In genomic region chr1:91457698-91458097, GRCm38 (mm10) we compare ENCODE assay signal across 7 mouse cellular contexts. TPM values are rescaled to one million over a fixed set of nuclear protein-coding genes. Genes with fewer than 3 reads are reported as not detected.
DNase-seq lines count a peak whose midpoint lies in the region; ATAC-seq and TF ChIP-seq lines count a peak whose summit lies in the region.

No protein-coding gene starts in this region.

- H3K27me3 ChIP-seq in liver, adult 2 months (ENCODE audit: control insufficient read depth, insufficient read depth, low read length) = no peaks in the 10 kb centered on the region
- no peaks in the 10 kb centered on the region for H3K27me3 ChIP-seq in forebrain, embryonic 14.5 days (replicated peaks; ENCODE audit: control insufficient read depth, insufficient read depth, low read length)
- H3K27me3 ChIP-seq in intestine, embryonic 16.5 days (replicated peaks; ENCODE audit: control insufficient read depth, insufficient read depth, low read length) = no peaks in the 10 kb centered on the region

- WGBS in liver, adult 2 months = 23% methylated on average over 5 of the region's 5 CpGs
- 80% methylated on average over 5 of the region's 5 CpGs for WGBS in forebrain, embryonic 14.5 days
- WGBS in intestine, embryonic 16.5 days = 35% methylated on average over 5 of the region's 5 CpGs

- H3K9ac ChIP-seq in liver, adult 2 months (ENCODE audit: low read depth, low read length) = peak overlapping the region; percentile 98
- no peak overlapping the region; the same call in 1 of the 2 replicates for H3K9ac ChIP-seq in forebrain, embryonic 14.5 days (ENCODE audit: low read length)
- peak overlapping the region; percentile 87 for H3K9ac ChIP-seq in intestine, embryonic 16.5 days (ENCODE audit: low read depth, low read length)

- no peaks in the 10 kb centered on the region for H3K9me3 ChIP-seq in forebrain, embryonic 14.5 days (replicated peaks; ENCODE audit: control insufficient read depth, low read length)
- H3K9me3 ChIP-seq in intestine, embryonic 16.5 days (ENCODE audit: control insufficient read depth, low read length) = no peaks in the 10 kb centered on the region

- DNase-seq in liver, adult 2 months (ENCODE audit: extremely low read depth, low read depth, low spot score) = peak; percentile 71
- no peak for DNase-seq in liver
- DNase-seq in forebrain, embryonic 14.5 days (ENCODE audit: low spot score) = no peak
- peak; percentile 24 for DNase-seq in lung, postnatal 10 days
- DNase-seq in spleen, adult 18-20 months = no peak
- no peak for DNase-seq in thymus, adult 18-20 months

- H3K4me3 ChIP-seq in liver, adult 2 months (ENCODE audit: insufficient read depth, low read depth, low read length) = peak overlapping the region; percentile 5
- 0 out of 2 replicates have a peak overlapping the region, but pooled peaks have one; percentile 66 for H3K4me3 ChIP-seq in forebrain, embryonic 14.5 days (ENCODE audit: low read depth, low read length)
- H3K4me3 ChIP-seq in intestine, embryonic 16.5 days (ENCODE audit: low read length) = peak overlapping the region; percentile 87

- ATAC-seq in forebrain, embryonic 14.5 days = no peak
- ATAC-seq in intestine, embryonic 16.5 days = no peak

- H3K4me1 ChIP-seq in liver, adult 2 months (ENCODE audit: control insufficient read depth, insufficient read depth, low read length) = peaks cover 39% of the 10 kb centered on the region
- H3K4me1 ChIP-seq in forebrain, embryonic 14.5 days (ENCODE audit: control insufficient read depth, insufficient read depth, low read length) = peaks cover 24% of the 10 kb centered on the region
- peaks cover 66% of the 10 kb centered on the region for H3K4me1 ChIP-seq in intestine, embryonic 16.5 days (ENCODE audit: control insufficient read depth, insufficient read depth, low read length)

- H3K27ac ChIP-seq in liver, adult 2 months (replicated peaks; ENCODE audit: insufficient read depth, low read depth, low read length) = peak overlapping the region; percentile 89
- H3K27ac ChIP-seq in forebrain, embryonic 14.5 days (ENCODE audit: low read depth, low read length) = no peak overlapping the region
- H3K27ac ChIP-seq in intestine, embryonic 16.5 days (ENCODE audit: low read length) = peak overlapping the region; percentile 100

- peak overlapping the region; percentile 74; the same call in 1 of the 2 replicates for H3K4me2 ChIP-seq in forebrain, embryonic 14.5 days (ENCODE audit: low read length)
- H3K4me2 ChIP-seq in intestine, embryonic 16.5 days (ENCODE audit: low read depth, low read length) = peak overlapping the region; percentile 84

- no peak for TF ChIP-seq POLR2A in liver, adult 2 months (IDR thresholded peaks at IDR 0.05; ENCODE audit: extremely low read depth, insufficient read depth, low read length)

- no peaks in the 10 kb centered on the region for H3K36me3 ChIP-seq in liver, adult 2 months (ENCODE audit: control insufficient read depth, insufficient read depth, low read length)
- no peaks in the 10 kb centered on the region for H3K36me3 ChIP-seq in forebrain, embryonic 14.5 days (ENCODE audit: control insufficient read depth, insufficient read depth, low read length)
- H3K36me3 ChIP-seq in intestine, embryonic 16.5 days (ENCODE audit: control insufficient read depth, insufficient read depth, low read length) = no peaks in the 10 kb centered on the region

- TF ChIP-seq CTCF in liver, adult 2 months (IDR thresholded peaks at IDR 0.05; ENCODE audit: low read depth, low read length) = no peak

- H3K79me2 ChIP-seq in liver, adult 2 months (ENCODE audit: control insufficient read depth, insufficient read depth, low read length) = peaks cover 28% of the 10 kb centered on the region; the same call in 1 of the 2 replicates

RNA-seq across cellular contexts. Expression of gene Per2, which starts 1.4 kb away (rescaled TPM):
- 5.7 and 7.7 TPM in 2 replicates for total RNA-seq in liver, adult 2 months (2014; rRNA removed)
- polyA plus RNA-seq in liver, adult 2 months (2012; rRNA removed) = 3.9 and 4.9 TPM in 2 replicates
- polyA plus RNA-seq in forebrain, embryonic 14.5 days (2014; fragmentation: Nextera tagmentation; extraction: Ambion mirVana) = 2.6 and 4.5 TPM in 2 replicates
- 8.9 and 11.7 TPM in 2 replicates for polyA plus RNA-seq in intestine, embryonic 16.5 days (2015; fragmentation: Nextera tagmentation; extraction: Ambion mirVana)

RNA-seq across cellular contexts. Expression of gene Traf3ip1, which starts 36.7 kb away (rescaled TPM):
- 3.2 and 3.6 TPM in 2 replicates for total RNA-seq in liver, adult 2 months (2014; rRNA removed)
- 3.4 and 3.8 TPM in 2 replicates for polyA plus RNA-seq in liver, adult 2 months (2012; rRNA removed)
- polyA plus RNA-seq in forebrain, embryonic 14.5 days (2014; fragmentation: Nextera tagmentation; extraction: Ambion mirVana) = 6.1 and 6.5 TPM in 2 replicates
- 6.2 and 6.7 TPM in 2 replicates for polyA plus RNA-seq in intestine, embryonic 16.5 days (2015; fragmentation: Nextera tagmentation; extraction: Ambion mirVana)

RNA-seq across cellular contexts. Expression of gene Hes6, which starts 43.9 kb away (rescaled TPM):
- 64.6 and 97.0 TPM in 2 replicates for total RNA-seq in liver, adult 2 months (2014; rRNA removed)
- polyA plus RNA-seq in liver, adult 2 months (2012; rRNA removed) = 107 and 112 TPM in 2 replicates
- 217 and 240 TPM in 2 replicates for polyA plus RNA-seq in forebrain, embryonic 14.5 days (2014; fragmentation: Nextera tagmentation; extraction: Ambion mirVana)
- polyA plus RNA-seq in intestine, embryonic 16.5 days (2015; fragmentation: Nextera tagmentation; extraction: Ambion mirVana) = 98.7 and 105 TPM in 2 replicates

RNA-seq across cellular contexts. Expression of gene Ilkap, which starts 59.1 kb away (rescaled TPM):
- 50.3 and 54.7 TPM in 2 replicates for total RNA-seq in liver, adult 2 months (2014; rRNA removed)
- polyA plus RNA-seq in liver, adult 2 months (2012; rRNA removed) = 25.2 and 32.0 TPM in 2 replicates
- polyA plus RNA-seq in forebrain, embryonic 14.5 days (2014; fragmentation: Nextera tagmentation; extraction: Ambion mirVana) = 151 and 162 TPM in 2 replicates
- 102 and 112 TPM in 2 replicates for polyA plus RNA-seq in intestine, embryonic 16.5 days (2015; fragmentation: Nextera tagmentation; extraction: Ambion mirVana)

Comparison
In these comparisons a context has a peak if more than half of its experiments do, and no peak if none do; other contexts are left out.
1. DNase-seq: peak in liver, adult 2 months (single experiment) and lung, postnatal 10 days (single experiment); none in liver (single experiment), forebrain, embryonic 14.5 days (single experiment), spleen, adult 18-20 months (0 of 2) and thymus, adult 18-20 months (0 of 2).
2. H3K4me3 ChIP-seq: peak in every context shown above with its lines; median percentile 87 in intestine, embryonic 16.5 days; 66 in forebrain, embryonic 14.5 days; 5 in liver, adult 2 months.